Mouse (Mus musculus): ENCODE results near the gene Usp2. TPM values are rescaled to one million over a fixed set of nuclear protein-coding genes. Genes with fewer than 3 reads are reported as not detected.

The Usp2 gene
- total RNA-seq, 2 experiments from 2014 or later: 110 to 113 TPM

DNA sequence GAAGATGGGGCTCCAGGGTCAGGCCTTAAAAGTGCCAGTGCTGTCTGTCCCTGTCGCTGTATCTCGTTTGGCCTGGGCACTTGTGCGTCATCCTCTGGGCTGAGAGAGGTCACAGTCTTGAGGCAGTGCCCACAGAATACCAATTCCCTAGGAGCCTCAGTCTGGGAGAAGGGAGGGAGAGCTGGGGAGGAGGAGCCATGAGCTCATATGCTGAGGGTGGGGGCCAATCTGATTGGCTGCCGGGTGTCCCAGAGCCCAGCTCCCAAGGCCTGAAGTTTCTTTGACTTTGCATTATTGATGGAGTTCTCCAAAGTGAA is 5.7 kb downstream of the Usp2 start:
- peak in 1 of 2 experiments; percentile 22 for DNase-seq (ENCODE audit: low spot score in 2 of 2)
- intact Hi-C loops (cut with DNase I): no loop called here

DNA sequence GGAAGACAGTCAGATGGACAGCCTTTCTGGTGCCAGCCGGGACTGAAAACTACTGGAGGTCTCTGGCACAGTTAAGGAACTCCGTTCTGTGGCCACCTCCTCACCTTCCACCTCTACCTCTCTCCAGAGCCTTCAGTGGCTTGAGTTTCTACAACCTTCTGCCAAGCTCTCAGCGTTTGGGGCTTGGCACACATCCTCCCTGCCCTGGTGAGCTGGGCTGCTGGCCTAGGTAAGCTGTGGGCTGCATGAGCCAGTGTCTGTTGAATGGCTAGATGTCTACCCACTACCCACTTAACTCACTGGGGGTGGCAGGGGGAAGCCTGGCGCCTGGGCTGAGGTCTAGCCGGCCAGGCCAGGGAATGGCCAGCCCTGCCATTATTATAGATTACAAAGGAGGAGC is 6.3 kb downstream of the Usp2 start:
- intact Hi-C loops (cut with DNase I): no loop called here
- DNase-seq (ENCODE audit: low spot score in 2 of 2): peak in 1 of 2 experiments; percentile 7

DNA sequence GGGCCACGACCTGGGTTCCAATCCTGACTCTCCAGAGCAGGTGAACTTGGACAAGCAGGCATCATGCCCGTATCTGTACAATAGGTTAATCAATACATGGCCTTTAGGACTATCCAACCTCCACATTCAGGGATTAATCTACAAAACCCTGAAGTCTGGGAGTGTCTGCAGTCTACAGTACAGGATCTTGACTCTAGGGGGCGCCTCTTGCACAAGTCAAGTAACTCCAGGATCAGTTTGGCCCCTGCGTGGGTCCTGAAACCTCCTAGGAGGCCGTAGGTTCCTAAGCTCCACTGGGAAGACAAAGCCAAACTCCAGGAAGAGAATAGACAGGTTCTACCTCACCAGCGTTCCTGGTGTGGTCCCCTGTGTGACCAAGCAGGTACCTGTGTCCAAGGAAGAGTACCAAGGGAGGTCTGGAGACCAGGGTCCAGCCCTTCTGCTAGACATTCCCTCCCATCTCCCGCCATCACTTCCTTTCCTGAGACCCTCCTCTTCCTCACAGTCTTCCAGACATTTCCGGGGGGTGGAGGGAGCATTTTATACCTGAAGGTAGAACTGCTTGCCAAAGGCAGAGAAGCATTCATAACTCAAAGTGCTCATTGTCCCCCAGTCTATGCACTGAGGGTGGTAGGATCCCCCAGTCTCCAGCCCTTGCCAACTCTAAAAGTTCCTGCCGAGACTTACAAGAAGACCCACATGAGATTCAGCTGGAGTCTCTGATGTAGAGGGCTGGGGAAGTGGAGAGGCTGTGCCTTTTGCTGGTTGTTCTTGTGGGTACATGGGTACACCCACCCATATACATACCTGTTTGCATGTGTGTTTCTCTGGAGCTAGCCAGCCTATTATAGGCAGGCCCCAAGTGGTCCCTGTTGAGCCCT is 7.8 kb downstream of the Usp2 start:
- peak in 1 of 2 experiments; percentile 18 for DNase-seq (ENCODE audit: low spot score in 2 of 2)

DNA sequence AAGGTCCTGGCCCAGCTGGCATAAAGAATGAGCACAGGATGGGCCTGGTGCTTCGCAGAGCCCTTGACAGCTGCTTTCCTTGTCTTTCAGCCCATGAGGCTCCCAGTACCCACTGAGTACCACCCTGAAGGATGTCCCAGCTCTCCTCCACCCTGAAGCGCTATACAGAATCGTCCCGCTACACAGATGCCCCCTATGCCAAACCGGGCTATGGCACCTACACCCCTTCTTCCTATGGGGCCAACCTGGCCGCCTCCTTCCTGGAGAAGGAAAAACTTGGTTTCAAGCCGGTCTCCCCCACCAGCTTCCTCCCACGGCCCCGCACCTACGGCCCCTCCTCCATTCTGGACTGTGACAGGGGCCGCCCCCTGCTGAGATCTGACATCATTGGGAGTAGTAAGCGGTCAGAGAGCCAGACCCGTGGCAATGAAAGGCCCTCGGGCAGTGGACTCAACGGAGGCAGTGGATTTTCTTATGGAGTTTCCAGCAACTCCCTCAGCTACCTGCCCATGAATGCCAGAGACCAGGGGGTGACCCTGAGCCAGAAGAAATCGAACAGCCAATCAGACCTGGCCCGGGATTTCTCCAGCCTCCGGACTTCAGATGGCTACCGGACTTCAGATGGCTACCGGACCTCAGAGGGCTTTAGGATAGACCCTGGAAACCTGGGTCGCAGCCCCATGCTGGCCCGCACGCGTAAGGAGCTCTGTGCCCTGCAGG is 8.6 kb downstream of the Usp2 start:
- DNase-seq (ENCODE audit: low spot score in 2 of 2): no peak
- intact Hi-C loops (cut with DNase I): no loop called here

More for the DNA sequence above, 7.8 kb downstream of the Usp2 start:
- intact Hi-C loops (cut with DNase I): no loop called here

DNA sequence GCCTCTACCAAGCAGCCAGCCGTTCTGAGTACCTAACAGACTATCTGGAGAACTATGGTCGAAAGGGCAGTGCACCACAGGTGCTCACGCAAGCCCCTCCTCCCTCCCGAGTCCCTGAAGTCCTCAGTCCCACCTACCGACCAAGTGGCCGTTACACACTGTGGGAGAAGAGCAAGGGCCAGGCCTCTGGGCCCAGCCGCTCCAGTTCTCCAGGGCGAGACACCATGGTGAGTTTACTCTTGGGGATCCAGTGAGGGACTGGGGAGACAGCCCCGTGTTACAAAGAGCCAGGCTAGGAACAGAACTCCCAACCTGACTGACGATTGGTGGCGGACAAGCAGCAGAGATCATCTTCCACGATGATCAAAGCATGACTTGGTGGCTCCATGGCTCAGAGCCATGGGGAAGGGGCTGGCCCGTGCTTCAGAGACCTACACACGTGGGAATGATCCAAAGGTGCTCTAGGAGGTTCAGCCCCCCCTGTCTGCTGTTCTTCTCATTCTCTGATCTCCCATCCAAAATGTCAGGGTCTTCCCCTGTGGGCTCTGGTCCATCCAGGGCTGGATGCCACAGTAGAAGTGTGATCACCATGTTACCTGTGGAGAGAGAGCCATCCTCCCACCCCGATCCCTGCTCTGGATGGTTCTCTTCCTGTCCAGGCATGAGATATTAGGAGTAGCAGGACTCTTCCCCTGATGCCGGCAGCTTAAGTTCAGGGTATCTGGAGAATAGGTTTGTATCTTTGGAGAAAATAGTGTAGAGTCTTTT is 9.4 kb downstream of the Usp2 start:
- intact Hi-C loops (cut with DNase I): no loop called here
- no peak for DNase-seq (ENCODE audit: low spot score in 2 of 2)

DNA sequence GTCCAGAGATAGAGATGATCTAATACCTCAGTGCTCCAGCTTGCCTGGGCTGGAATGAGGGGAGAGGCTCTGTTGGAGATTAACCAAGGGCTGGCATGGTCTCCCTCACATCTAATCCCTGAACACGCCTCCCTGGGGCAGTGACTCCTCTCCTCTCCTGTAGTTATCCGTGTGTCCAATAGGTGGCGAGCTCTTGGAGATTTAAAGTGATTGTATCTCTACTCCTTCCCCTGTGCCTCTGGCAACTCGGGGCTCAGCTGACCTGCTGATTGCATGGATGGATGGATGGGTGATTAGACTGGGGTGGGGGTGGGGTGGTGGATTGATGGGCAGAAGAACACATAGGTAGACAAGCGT is 9.9 kb downstream of the Usp2 start:
- intact Hi-C loops (cut with DNase I): no loop called here
- peak in 1 of 2 experiments; percentile 48 for DNase-seq (ENCODE audit: low spot score in 2 of 2)

DNA sequence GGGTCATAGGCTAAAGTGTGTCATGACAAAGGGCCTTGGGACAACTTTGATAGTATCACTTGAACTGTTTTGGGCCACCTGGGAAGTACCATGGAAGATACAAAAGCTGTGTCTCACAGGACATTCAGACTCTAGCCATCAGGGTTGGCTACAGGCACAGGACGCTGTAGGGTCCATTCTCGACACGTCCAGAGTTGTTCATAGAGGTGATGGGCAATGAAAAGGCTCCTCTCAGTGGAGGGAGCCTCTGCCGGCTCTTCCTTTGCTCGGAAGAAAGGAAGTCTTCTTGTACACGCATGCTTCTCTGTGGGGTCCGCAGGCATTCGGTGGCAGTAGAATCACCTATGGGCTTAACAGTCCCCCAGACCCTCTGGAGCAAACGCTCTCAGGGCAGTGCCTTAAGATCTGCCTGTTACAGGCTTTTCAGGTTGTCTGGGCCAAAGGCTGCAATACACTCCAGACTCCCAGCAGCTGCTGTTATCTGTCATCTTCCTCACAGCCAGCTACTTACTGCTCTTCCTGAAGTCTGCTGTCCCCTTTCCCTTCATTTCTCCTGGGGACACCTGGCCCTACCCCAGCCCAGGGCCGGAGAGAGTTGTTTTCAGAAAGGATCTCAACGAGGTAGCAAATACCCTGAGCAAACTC is 10.6 kb downstream of the Usp2 start:
- intact Hi-C loops (cut with DNase I): no loop called here
- DNase-seq (ENCODE audit: low spot score in 2 of 2): no peak

DNA sequence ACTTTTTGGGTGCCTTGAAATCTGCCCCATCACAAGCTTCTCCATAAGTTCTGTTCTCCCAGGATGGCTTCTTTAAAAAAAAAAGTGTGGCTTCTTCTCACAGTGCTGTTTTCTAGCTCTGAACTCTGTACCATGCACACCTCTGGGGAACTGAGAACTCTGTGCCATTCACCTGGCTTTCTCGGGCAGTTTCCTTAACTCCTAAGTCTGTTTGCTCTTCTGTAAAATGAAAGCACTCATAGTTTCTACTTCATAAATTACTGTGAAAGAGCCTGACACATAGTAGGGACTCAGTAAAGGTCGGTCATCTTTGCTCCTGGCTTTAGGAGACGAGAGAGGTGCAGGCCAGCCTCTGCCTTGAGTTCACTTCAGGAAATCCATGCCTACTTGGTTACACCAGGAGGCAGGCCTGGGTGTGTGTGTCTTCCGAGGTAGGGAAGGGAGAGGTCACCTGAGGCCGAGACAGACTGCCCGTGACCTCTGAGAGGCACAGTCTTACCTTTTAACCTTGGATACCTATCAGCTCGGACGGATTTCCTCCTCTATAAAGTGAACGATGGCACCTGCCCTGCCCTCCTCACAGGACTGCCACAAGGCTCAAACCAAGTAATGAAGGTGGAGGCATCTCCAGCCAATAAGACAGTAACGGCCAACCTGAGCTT is 11.4 kb downstream of the Usp2 start:
- DNase-seq (ENCODE audit: low spot score in 2 of 2): no peak
- intact Hi-C loops (cut with DNase I): no loop called here

DNA sequence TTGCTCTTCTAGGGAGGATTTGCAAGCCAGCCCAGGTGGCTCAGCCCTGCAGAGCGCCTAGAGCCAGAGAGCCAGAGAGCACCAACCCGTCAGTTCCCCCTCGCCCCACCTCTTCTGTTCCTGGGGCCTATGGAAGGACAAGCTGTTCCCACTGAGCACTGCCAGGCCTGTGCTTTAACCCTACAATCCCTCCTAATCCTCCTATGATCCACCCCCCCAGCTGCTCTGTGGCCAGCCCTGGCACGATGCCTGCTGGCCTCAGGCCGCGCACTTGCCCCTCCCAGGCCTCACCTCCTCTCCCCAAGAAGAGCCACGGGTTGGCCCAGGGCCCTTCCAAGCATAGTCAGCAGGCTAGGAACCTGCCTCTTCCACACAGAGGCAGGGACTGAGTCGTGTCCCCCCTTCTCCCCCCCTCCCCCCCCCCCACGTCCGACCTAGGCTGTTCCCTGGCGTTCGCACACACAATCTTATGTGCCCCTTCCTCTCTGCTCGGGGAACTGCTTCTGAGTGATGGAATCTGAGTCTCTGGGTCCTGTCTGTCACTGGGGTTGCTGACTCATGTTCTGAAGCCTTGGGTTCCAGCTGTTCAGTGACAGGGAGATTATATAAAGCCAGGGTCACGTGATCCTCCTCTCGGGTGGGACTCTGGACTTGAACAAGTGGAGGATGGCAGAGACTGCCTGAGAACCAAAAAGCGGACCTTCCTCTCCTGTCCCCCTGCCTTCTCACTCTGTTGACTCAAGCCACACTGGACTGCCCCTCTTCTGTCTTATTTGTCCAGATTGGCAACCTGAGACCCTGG is 12.3 kb downstream of the Usp2 start:
- peak in 1 of 2 experiments; percentile 65 for DNase-seq (ENCODE audit: low spot score in 2 of 2)
- intact Hi-C loops (cut with DNase I): no loop called here

DNA sequence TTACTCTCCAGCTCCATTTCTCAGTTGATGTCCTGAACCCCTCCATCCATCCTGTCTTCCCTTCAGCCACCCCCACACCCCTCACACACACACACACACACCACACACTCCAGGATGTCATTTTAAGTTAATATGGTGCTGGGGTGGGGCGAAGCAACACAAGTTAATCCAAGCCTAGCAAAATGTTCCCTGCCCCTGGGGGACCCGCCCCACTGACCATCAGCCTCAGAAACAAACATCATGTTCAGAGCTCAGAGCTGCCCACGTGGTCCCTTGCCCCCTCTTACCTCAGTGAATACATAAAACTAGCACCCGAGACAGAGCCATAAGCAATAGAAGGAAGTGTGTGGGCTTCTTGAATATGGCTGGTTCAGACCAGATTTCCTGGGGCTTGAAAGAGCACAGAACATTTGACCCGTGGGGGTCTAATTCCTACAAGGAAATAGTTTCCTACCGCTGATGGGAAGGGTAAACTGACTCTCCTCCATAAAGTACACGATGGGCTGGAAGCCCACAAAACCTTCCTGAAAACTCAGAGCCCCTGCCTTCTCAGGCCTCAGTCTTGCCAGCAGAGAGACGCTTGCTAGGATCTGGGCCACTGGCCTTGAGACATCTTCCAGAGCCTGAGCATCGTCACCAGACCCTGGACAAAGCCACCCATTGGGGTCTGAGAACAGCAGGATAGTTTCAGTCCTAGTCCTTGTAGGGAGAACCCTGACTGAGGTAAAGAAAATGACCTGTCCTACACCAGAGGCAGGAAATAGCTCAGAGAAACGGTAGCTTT is 13.4 kb downstream of the Usp2 start:
- intact Hi-C loops (cut with DNase I): no loop called here

DNA sequence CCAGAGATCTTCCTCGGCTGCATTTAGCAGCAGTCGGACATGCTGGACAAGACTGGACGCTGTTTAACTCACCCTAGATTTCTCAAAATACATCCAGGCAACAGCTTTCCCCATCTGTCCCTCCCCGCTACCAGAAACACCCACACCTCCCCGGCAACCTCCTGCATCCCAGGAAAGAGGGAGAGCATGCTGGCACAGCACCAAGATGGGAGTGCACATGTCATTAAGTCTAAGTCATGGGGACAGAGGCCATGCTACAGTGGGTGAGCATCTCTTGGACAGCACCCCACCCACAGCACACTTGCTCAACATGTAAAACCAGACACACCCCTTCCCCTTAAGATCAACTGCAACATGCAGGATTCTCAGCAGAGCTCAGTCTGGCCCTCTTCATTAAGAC is 14.1 kb downstream of the Usp2 start:
- intact Hi-C loops (cut with DNase I): no loop called here
- DNase-seq (ENCODE audit: low spot score in 2 of 2): peak in 1 of 2 experiments; percentile 64

More for the DNA sequence above, 13.4 kb downstream of the Usp2 start:
- DNase-seq (ENCODE audit: low spot score in 2 of 2): no peak

DNA sequence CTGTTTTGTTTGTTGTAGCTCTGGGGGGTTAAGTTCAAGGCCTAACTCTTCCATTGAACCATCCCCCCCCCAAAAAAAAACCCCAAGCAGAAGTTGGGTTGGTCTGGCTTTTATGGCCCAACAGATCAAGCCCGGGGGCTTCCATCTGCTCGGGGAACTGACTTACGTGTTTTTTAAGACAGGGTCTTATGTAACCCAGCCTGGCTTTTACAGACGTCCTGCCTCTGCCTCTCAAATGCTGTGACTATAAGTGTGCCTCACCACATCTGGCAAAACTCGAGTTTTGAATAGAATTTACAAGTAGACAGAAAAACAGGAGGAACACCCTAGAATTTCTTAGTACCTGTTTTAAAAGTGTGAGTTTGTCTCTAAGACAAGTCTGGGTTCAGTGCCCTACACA is 14.8 kb downstream of the Usp2 start:
- DNase-seq (ENCODE audit: low spot score in 2 of 2): no peak
- intact Hi-C loops (cut with DNase I): no loop called here

DNA sequence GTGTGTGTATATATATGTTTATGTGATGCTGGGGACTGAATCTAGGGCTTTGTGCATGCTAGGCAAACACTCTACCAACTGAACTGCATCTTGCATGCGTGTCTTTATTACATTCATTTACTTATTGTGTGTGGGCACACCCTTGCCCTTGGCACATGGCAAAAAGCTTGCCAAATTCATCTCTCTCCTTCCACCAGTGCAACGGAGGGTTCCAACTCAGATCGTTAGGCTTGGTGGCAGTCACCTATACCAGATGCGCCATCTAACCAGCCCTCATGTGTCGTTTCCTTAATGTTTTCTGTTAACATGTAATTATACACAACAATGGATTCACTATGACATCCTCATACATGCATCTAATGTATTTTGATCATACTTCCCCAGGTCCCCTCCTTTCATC is 15.4 kb downstream of the Usp2 start:
- intact Hi-C loops (cut with DNase I): no loop called here
- DNase-seq (ENCODE audit: low spot score in 2 of 2): no peak

DNA sequence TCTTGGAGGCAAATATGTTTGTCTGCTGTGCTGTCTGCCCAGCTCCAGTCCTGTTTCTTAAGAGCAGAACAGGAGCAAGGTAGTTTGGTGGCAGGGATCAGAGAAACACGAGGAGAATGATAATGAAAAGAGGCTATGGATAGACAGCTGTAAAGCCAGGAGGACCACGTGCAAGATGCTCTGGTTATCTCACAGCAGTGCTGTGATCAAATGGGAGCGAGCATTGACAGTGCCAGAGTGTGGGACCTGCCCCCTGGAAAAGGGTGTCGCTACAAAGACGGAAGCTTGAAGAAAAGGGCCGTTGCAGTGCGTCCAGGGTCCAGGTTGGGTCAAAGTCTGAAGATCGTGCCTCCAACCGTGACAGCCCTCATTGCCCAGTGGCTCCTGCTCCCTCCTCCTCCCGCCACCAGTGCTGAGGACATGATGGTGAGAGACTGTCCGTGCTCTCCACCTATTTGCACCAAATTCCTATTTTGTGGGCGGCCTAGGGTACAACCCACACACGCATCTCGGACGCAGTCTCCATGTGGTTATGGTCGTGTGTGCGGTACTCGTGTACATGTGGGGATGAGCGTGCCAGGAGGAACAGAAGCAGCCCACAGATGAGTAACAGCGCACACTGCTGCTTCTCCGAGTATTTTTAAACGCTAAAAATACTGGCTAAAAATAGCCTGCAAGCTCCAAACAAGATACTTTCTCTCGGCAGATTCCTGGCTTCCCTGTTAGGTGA is 16.7 kb downstream of the Usp2 start:
- intact Hi-C loops (cut with DNase I): loop anchor here (2.0 kb wide), 1 partner anchor 17 kb away; the partner anchor contains the start of gene Usp2
- peak; percentile 84 to 87 for DNase-seq (ENCODE audit: low spot score in 2 of 2)

DNA sequence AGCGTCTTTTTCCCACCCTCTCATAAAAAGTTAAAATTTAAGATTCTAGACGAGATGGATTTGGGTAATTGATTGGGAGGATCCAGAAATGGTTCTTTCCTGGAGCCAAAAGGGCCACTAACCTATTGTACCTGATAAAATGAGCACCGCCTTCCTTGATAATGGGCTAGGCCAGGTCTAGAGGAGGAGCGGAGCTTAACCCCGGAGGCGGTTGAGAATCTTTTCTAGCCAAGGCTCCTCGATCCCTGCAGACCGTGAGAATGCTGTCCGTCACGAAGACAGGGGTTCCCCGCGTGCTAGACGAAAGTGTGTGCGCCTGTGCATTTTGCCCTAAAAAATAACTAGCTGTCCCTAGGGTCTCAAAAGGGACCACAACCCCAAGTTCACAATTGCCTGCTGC is 17.4 kb downstream of the Usp2 start:
- no peak for DNase-seq (ENCODE audit: low spot score in 2 of 2)
- intact Hi-C loops (cut with DNase I): loop anchor here (2.0 kb wide), 1 partner anchor 17 kb away; the partner anchor contains the start of gene Usp2

DNA sequence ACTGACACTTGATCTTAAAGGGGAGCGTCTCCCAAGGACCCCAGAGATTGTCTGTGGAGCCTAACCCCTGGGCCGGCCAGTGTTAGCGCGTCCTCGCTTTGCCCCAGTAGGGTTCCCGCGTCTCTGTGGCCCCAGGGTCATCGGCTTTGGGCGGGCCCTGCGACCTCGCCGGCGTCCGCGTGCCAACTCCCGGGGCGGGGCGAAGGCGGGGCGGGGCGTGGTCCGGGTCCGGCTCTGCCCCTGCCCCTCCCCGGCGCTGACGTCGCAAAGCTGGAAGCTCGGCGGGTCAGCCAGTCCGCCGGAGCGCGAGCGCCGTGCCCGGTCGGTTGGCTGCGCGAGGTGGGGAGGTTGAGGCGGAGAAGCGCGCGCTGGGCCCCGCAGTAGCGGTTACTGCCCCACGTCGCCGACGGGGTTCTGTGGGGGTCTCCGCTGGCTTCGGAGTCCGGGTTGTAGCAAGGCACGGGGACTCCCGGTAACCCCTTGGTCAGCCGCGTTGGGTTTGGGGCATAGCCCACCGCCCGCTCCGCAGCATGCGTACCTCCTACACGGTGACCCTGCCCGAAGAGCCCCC is 17.9 kb downstream of the Usp2 start:
- intact Hi-C loops (cut with DNase I): loop anchor here (2.0 kb wide), 1 partner anchor 18 kb away; the partner anchor contains the start of gene Usp2
- peak; percentile 90 to 92 for DNase-seq (ENCODE audit: low spot score in 2 of 2)

DNA sequence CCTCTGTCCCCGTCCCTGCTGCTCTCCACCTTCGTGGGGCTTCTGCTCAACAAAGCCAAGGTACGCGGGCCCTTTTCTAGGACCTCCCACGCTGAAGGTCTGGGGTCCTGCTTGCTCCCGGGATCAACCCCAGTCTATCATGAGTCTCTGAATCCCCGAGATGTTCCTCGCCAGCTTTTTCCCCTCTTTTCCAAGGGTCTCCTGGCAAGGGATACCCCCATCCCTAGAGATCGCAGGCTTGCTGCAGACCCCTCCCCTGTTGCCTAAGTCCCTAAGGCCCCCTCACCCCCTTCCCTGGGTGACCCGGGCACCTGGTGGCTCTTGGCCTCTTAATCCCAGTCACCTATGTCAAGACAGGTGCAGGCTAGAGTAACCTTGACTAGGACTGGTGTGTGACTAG is 18.5 kb downstream of the Usp2 start:
- intact Hi-C loops (cut with DNase I): loop anchor here (2.0 kb wide), 1 partner anchor 18 kb away; the partner anchor contains the start of gene Usp2
- DNase-seq (ENCODE audit: low spot score in 2 of 2): no peak
